Mouse (Mus musculus) CD4-positive, CD25-positive, alpha-beta regulatory T cell, adult 4 months (primary cell): ENCODE results near the gene Mast3. TPM values are rescaled to one million over a fixed set of nuclear protein-coding genes. Genes with fewer than 3 reads are reported as not detected.
A peak's percentile ranks its signal among the peaks of the same experiment; 100 is the strongest.

Experiments used
- ATAC-seq: one replicate; pipeline ENCODE4 v1.8.0; 2017
- polyA plus RNA-seq, 2 experiments: library from polyadenylated mRNA; unstranded; fragments of 100-300 nt; shearing (Covaris generic); gene quantifications; one replicate each; pipeline ENCODE4 v1.2.1; 2017

Mast3 gene
- polyA plus RNA-seq, 2 experiments from 2014 or later: 15.1 to 17.5 TPM

GRCm38 (mm10) chr8:70743656-70744590 lies 60.9 kb downstream of the Mast3 start:
- peak; percentile 65 for ATAC-seq

GRCm38 (mm10) chr8:70742981-70743655 lies 61.7 kb downstream of the Mast3 start:
- peak; percentile 55 for ATAC-seq

GRCm38 (mm10) chr8:70742176-70742575 lies 62.7 kb downstream of the Mast3 start:
- ATAC-seq: no peak

GRCm38 (mm10) chr8:70741661-70742060 lies 63.2 kb downstream of the Mast3 start:
- no peak for ATAC-seq

- ATAC-seq: no peak
Observed at GRCm38 (mm10) chr8:70738211-70738610, 66.6 kb downstream of the Mast3 start.

- ATAC-seq: no peak
Observed at GRCm38 (mm10) chr8:70737705-70738104, 67.1 kb downstream of the Mast3 start.

GRCm38 (mm10) chr8:70730956-70731355 lies 73.9 kb downstream of the Mast3 start:
- no peak for ATAC-seq

GRCm38 (mm10) chr8:70729808-70730475 lies 74.9 kb downstream of the Mast3 start:
- peak; percentile 75 for ATAC-seq

Other genes with a start within 250 kb of the Mast3 start
- 10 to 100 TPM; 26.0 to 58.7 TPM for gene Isyna1, start 210.7 kb downstream of the Mast3 start, polyA plus RNA-seq
- 10 to 100 TPM in 1 of 2 experiments, 1 to 10 TPM in 1; 5.9 to 15.0 TPM for gene Ssbp4, start 196.2 kb downstream of the Mast3 start, polyA plus RNA-seq
- under 1 TPM; 0.43 to 0.89 TPM for gene Lrrc25, start 188.9 kb downstream of the Mast3 start, polyA plus RNA-seq
- not detected for gene Gdf15, start 172.6 kb downstream of the Mast3 start, polyA plus RNA-seq
- gene Pgpep1, start 144.7 kb downstream of the Mast3 start, polyA plus RNA-seq: 1 to 10 TPM; 7.0 to 9.5 TPM
- gene Lsm4, start 131.8 kb downstream of the Mast3 start, polyA plus RNA-seq: 10 to 100 TPM; 86.8 to 94.5 TPM
- 10 to 100 TPM in 1 of 2 experiments, 1 to 10 TPM in 1; 7.6 to 23.3 TPM for gene Jund, start 106.1 kb downstream of the Mast3 start, polyA plus RNA-seq
- under 1 TPM in 1 of 2 experiments, not detected in 1; 0.07 TPM for gene Iqcn, start 101.6 kb downstream of the Mast3 start, polyA plus RNA-seq
- not detected for gene Gm3336, start 86.5 kb downstream of the Mast3 start, polyA plus RNA-seq
- under 1 TPM; 0.66 to 0.94 TPM for gene Pde4c, start 81.3 kb downstream of the Mast3 start, polyA plus RNA-seq
- 1 to 10 TPM; 7.5 to 9.6 TPM for gene Rab3a, start 50.4 kb downstream of the Mast3 start, polyA plus RNA-seq
- gene Mpv17l2, start 44.1 kb downstream of the Mast3 start, polyA plus RNA-seq: 10 to 100 TPM; 30.2 to 39.2 TPM
- 1 to 10 TPM; 4.3 to 4.5 TPM for gene Pik3r2, start 28.3 kb downstream of the Mast3 start, polyA plus RNA-seq
- 10 to 100 TPM; 13.7 to 24.7 TPM for gene Il12rb1, start 3.4 kb upstream of the Mast3 start, polyA plus RNA-seq
- 1 to 10 TPM; 3.4 to 3.7 TPM for gene Arrdc2, start 34.7 kb upstream of the Mast3 start, polyA plus RNA-seq
- not detected for gene Kcnn1, start 58.2 kb upstream of the Mast3 start, polyA plus RNA-seq
- gene Ccdc124, start 68.9 kb upstream of the Mast3 start, polyA plus RNA-seq: 10 to 100 TPM; 61.0 to 62.7 TPM
- gene Slc5a5, start 87.7 kb upstream of the Mast3 start, polyA plus RNA-seq: not detected
- over 10,000 TPM in 1 of 2 experiments, 1,000 to 10,000 TPM in 1; 9,999 to 11,110 TPM for gene Rpl18a, start 92.4 kb upstream of the Mast3 start, polyA plus RNA-seq
- gene Map1s, start 100.9 kb upstream of the Mast3 start, polyA plus RNA-seq: 10 to 100 TPM; 13.8 to 17.2 TPM